Comparison of ENCODE assay signal across 16 mouse cellular contexts in genomic region chr14:32538115-32538514, GRCm38 (mm10).
"Had no signal": no experiment of that assay in that cellular context is flagged by ENCODE, and none has a peak within 500 bp of the region (broad histone marks: within the 10 kb centered on the region; RNA-seq: fewer than 3 reads in every experiment).

No protein-coding gene starts in this region.

- H3K27me3 ChIP-seq: lung, embryonic 15.5 days; megakaryocyte, embryonic 14.5 days; midbrain, embryonic 13.5 days; midbrain, embryonic 15.5 days; neural tube, embryonic 12.5 days had no signal

- H3K4me1 ChIP-seq: lung, embryonic 15.5 days; midbrain, embryonic 13.5 days; neural tube, embryonic 12.5 days had no signal

- H3K4me2 ChIP-seq: lung, embryonic 15.5 days; midbrain, embryonic 11.5 days; midbrain, embryonic 13.5 days; midbrain, embryonic 15.5 days; neural tube, embryonic 12.5 days had no signal

- H3K9me3 ChIP-seq: lung, embryonic 15.5 days; megakaryocyte, embryonic 14.5 days; midbrain, embryonic 13.5 days; midbrain, embryonic 15.5 days; neural tube, embryonic 12.5 days had no signal

- DNase-seq: lung, adult 2 months; lung, postnatal 14 days; lung, postnatal 36 days; right cerebral cortex, postnatal 14 days; spleen, adult 18-20 months; thymus, adult 18-20 months; thymus, postnatal 14 days; thymus, postnatal 36 days had no signal

- H3K9ac ChIP-seq: lung, embryonic 15.5 days; midbrain, embryonic 13.5 days; midbrain, embryonic 15.5 days; neural tube, embryonic 12.5 days had no signal

- H3K27ac ChIP-seq: lung, embryonic 15.5 days; macrophage; midbrain, embryonic 13.5 days; midbrain, embryonic 15.5 days; neural tube, embryonic 12.5 days had no signal

- H3K4me3 ChIP-seq: lung, embryonic 15.5 days; megakaryocyte, embryonic 14.5 days; midbrain, embryonic 13.5 days; midbrain, embryonic 15.5 days; neural tube, embryonic 12.5 days had no signal

- ATAC-seq: lung, postnatal 0 days; midbrain, embryonic 13.5 days; midbrain, embryonic 15.5 days had no signal
